Mouse (Mus musculus) liver, embryonic 12.5 days (tissue): ENCODE data around the gene Hist1h2bj. TPM values are rescaled to one million over a fixed set of nuclear protein-coding genes. Genes with fewer than 3 reads are reported as not detected.

Experiments used
- ATAC-seq: fragments of 200-750 bp; cut with Nextera tagmentation; 2 replicates; pipeline ENCODE4 v1.8.0; 2017; ENCODE audit warnings: moderate number of reproducible peaks, mild to moderate bottlenecking, moderate library complexity
- H3K27ac ChIP-seq: fragments of 300-500 bp; sonication (generic); 2 replicates; pipeline ENCODE4 v1.5.1; 2016; ENCODE audit warnings: mild to moderate bottlenecking
- H3K27me3 ChIP-seq: fragments of 300-500 bp; sonication (generic); replicated peaks from 2 replicates; pipeline ENCODE4 v1.6.1; 2016; ENCODE audit warnings: mild to moderate bottlenecking, moderate library complexity
- H3K36me3 ChIP-seq: fragments of 300-500 bp; sonication (generic); 2 replicates; pipeline ENCODE4 v1.6.1; 2016; ENCODE audit warnings: mild to moderate bottlenecking, moderate library complexity
- H3K4me1 ChIP-seq: fragments of 300-500 bp; sonication (generic); 2 replicates; pipeline ENCODE4 v1.6.1; 2016
- H3K4me2 ChIP-seq: fragments of 300-500 bp; sonication (generic); 2 replicates; pipeline ENCODE4 v1.6.1; 2016; ENCODE audit warnings: mild to moderate bottlenecking, moderate library complexity
- H3K4me3 ChIP-seq: fragments of 300-500 bp; sonication (generic); 2 replicates; pipeline ENCODE4 v1.5.1; 2016; ENCODE audit warnings: mild to moderate bottlenecking, moderate library complexity
- H3K9ac ChIP-seq: fragments of 300-500 bp; sonication (generic); 2 replicates; pipeline ENCODE4 v1.6.1; 2016; ENCODE audit warnings: mild to moderate bottlenecking, moderate library complexity
- H3K9me3 ChIP-seq: fragments of 300-500 bp; sonication (generic); replicated peaks from 2 replicates; pipeline ENCODE4 v1.6.1; 2016; ENCODE audit warnings: mild to moderate bottlenecking, moderate library complexity
- WGBS: fragments of 180-500 bp; shearing (Covaris S2); methylation state at CpG from one replicate; pipeline ENCODE4 v1.1.7; 2016; ENCODE audit not compliant: insufficient replicate concordance; 5-methylcytosine and 5-hydroxymethylcytosine counted together
- polyA plus RNA-seq: library from polyadenylated mRNA; unstranded; fragments of >200 nt; fragmentation: Nextera tagmentation; extraction: Ambion mirVana; gene quantifications from 2 replicates; pipeline ENCODE4 v1.2.1, GENCODE M21; 2016

The Hist1h2bj gene
- polyA plus RNA-seq, 1 experiment from 2014 or later, result 17.1 TPM

GRCm38 (mm10) chr13:22019934-22020835, 22.8 kb upstream of the Hist1h2bj start:
- Histone ChIP-seq H3K27ac (peak overlapping the region; percentile 75), H3K9ac (peak overlapping the region; percentile 73), H3K4me1 (peaks cover 22% of the 10 kb centered on the region), H3K4me3 (peak overlapping the region; percentile 71), H3K9me3 (no peaks in the 10 kb centered on the region), H3K4me2 (peak overlapping the region; percentile 76), H3K27me3 (peaks cover 4% of the 10 kb centered on the region; the same call in 1 of the 2 replicates), H3K36me3 (no peaks in the 10 kb centered on the region)
- ATAC-seq, result peak; percentile 72
- WGBS, result under 1% methylated on average over 44 of the region's 44 CpGs

GRCm38 (mm10) chr13:22020901-22021339, 22.1 kb upstream of the Hist1h2bj start:
- Histone ChIP-seq H3K4me3 (peak overlapping the region; percentile 71), H3K9me3 (no peaks in the 10 kb centered on the region), H3K4me1 (peaks cover 22% of the 10 kb centered on the region), H3K4me2 (peak overlapping the region; percentile 76), H3K36me3 (no peaks in the 10 kb centered on the region), H3K27ac (peak overlapping the region; percentile 86), H3K9ac (peak overlapping the region; percentile 78), H3K27me3 (no peaks in the 10 kb centered on the region)
- ATAC-seq, result peak; percentile 74
- WGBS, result under 1% methylated on average over 8 of the region's 8 CpGs

GRCm38 (mm10) chr13:22021581-22021980, 21.4 kb upstream of the Hist1h2bj start:
- under 1% methylated on average over 11 of the region's 11 CpGs for WGBS
- Histone ChIP-seq H3K4me3 (peak overlapping the region; percentile 71), H3K9me3 (no peaks in the 10 kb centered on the region), H3K4me1 (peaks cover 18% of the 10 kb centered on the region), H3K27ac (peak overlapping the region; percentile 86), H3K36me3 (no peaks in the 10 kb centered on the region), H3K9ac (peak overlapping the region; percentile 78), H3K4me2 (peak overlapping the region; percentile 76), H3K27me3 (no peaks in the 10 kb centered on the region)
- peak; percentile 60 for ATAC-seq

GRCm38 (mm10) chr13:22022241-22022640, 20.8 kb upstream of the Hist1h2bj start:
- Histone ChIP-seq H3K4me3 (peak overlapping the region; percentile 71), H3K4me2 (peak overlapping the region; percentile 76), H3K9me3 (no peaks in the 10 kb centered on the region), H3K4me1 (peaks cover 18% of the 10 kb centered on the region), H3K36me3 (no peaks in the 10 kb centered on the region), H3K27me3 (no peaks in the 10 kb centered on the region), H3K27ac (peak overlapping the region; percentile 86), H3K9ac (peak overlapping the region; percentile 78)
- 0% methylated on average over 9 of the region's 9 CpGs for WGBS
- peak; percentile 63; the same call in 1 of the 2 replicates for ATAC-seq

- peak overlapping the region; percentile 23; the same call in 1 of the 2 replicates for H3K27ac ChIP-seq
- no peaks in the 10 kb centered on the region for H3K27me3 ChIP-seq
- WGBS, result 2% methylated on average over 35 of the region's 35 CpGs
- H3K4me2 ChIP-seq, result peak overlapping the region; percentile 68
- H3K9ac ChIP-seq, result peak overlapping the region; percentile 78
- peaks cover 36% of the 10 kb centered on the region for H3K4me1 ChIP-seq
- H3K9me3 ChIP-seq, result no peaks in the 10 kb centered on the region
- H3K36me3 ChIP-seq, result no peaks in the 10 kb centered on the region
- peak overlapping the region; percentile 66 for H3K4me3 ChIP-seq
- peak; percentile 38; the same call in 1 of the 2 replicates for ATAC-seq
Observed at GRCm38 (mm10) chr13:22026058-22027031, 16.7 kb upstream of the Hist1h2bj start.

- Histone ChIP-seq H3K27me3 (no peaks in the 10 kb centered on the region), H3K4me2 (peak overlapping the region; percentile 76), H3K9ac (peak overlapping the region; percentile 78), H3K27ac (peak overlapping the region; percentile 92), H3K4me1 (peaks cover 45% of the 10 kb centered on the region), H3K9me3 (no peaks in the 10 kb centered on the region), H3K36me3 (no peaks in the 10 kb centered on the region), H3K4me3 (peak overlapping the region; percentile 67)
- 1% methylated on average over 40 of the region's 40 CpGs for WGBS
- peak; percentile 79 for ATAC-seq
Observed at GRCm38 (mm10) chr13:22028673-22029460, 14.1 kb upstream of the Hist1h2bj start.

- Histone ChIP-seq H3K9me3 (no peaks in the 10 kb centered on the region), H3K9ac (peak overlapping the region; percentile 78), H3K27me3 (no peaks in the 10 kb centered on the region), H3K4me3 (peak overlapping the region; percentile 67), H3K4me2 (peak overlapping the region; percentile 76), H3K36me3 (no peaks in the 10 kb centered on the region), H3K4me1 (peaks cover 53% of the 10 kb centered on the region), H3K27ac (peak overlapping the region; percentile 92)
- WGBS, result 19% methylated on average over 8 of the region's 8 CpGs
- ATAC-seq, result no peak
Observed at GRCm38 (mm10) chr13:22029928-22030327, 13.1 kb upstream of the Hist1h2bj start.

GRCm38 (mm10) chr13:22030493-22030892, 12.5 kb upstream of the Hist1h2bj start:
- ATAC-seq, result no peak
- H3K4me2 ChIP-seq, result peak overlapping the region; percentile 43; the same call in 1 of the 2 replicates
- H3K9me3 ChIP-seq, result no peaks in the 10 kb centered on the region
- H3K36me3 ChIP-seq, result no peaks in the 10 kb centered on the region
- 0 out of 2 replicates have a peak overlapping the region, but pooled peaks have one; percentile 19 for H3K4me3 ChIP-seq
- 11% methylated on average over 4 of the region's 4 CpGs for WGBS
- H3K9ac ChIP-seq, result 0 out of 2 replicates have a peak overlapping the region, but pooled peaks have one; percentile 31
- H3K27ac ChIP-seq, result no peak overlapping the region
- no peaks in the 10 kb centered on the region for H3K27me3 ChIP-seq
- peaks cover 53% of the 10 kb centered on the region for H3K4me1 ChIP-seq

GRCm38 (mm10) chr13:22033741-22034442, 9.1 kb upstream of the Hist1h2bj start:
- Histone ChIP-seq H3K36me3 (no peaks in the 10 kb centered on the region), H3K27ac (peak overlapping the region; percentile 95), H3K4me3 (peak overlapping the region; percentile 59), H3K9me3 (no peaks in the 10 kb centered on the region), H3K27me3 (no peaks in the 10 kb centered on the region), H3K4me2 (peak overlapping the region; percentile 75), H3K9ac (peak overlapping the region; percentile 80), H3K4me1 (peaks cover 66% of the 10 kb centered on the region)
- WGBS, result 42% methylated on average over 5 of the region's 5 CpGs
- ATAC-seq, result no peak

GRCm38 (mm10) chr13:22034443-22035266, 8.4 kb upstream of the Hist1h2bj start:
- peak overlapping the region; percentile 80 for H3K9ac ChIP-seq
- H3K4me3 ChIP-seq, result peak overlapping the region; percentile 59
- H3K9me3 ChIP-seq, result no peaks in the 10 kb centered on the region
- H3K36me3 ChIP-seq, result no peaks in the 10 kb centered on the region
- H3K27me3 ChIP-seq, result no peaks in the 10 kb centered on the region
- peak overlapping the region; percentile 75 for H3K4me2 ChIP-seq
- under 1% methylated on average over 10 of the region's 14 CpGs for WGBS
- ATAC-seq, result no peak
- H3K4me1 ChIP-seq, result peaks cover 66% of the 10 kb centered on the region
- H3K27ac ChIP-seq, result peak overlapping the region; percentile 95
